Mouse (Mus musculus) WW6 (cell line): ENCODE results near the gene Rbfox3.

Source experiments
- DNase-seq: peaks from one replicate; pipeline ENCODE4 v3.0.0-alpha.2; 2013; ENCODE audit warnings: low read depth, low spot score

The Rbfox3 gene

GRCm38 (mm10) chr11:118481231-118481630 lies 430.2 kb downstream of the Rbfox3 start:
- DNase-seq = no peak

- no peak for DNase-seq
Measured at GRCm38 (mm10) chr11:118479776-118480175, 431.6 kb downstream of the Rbfox3 start.

DNA sequence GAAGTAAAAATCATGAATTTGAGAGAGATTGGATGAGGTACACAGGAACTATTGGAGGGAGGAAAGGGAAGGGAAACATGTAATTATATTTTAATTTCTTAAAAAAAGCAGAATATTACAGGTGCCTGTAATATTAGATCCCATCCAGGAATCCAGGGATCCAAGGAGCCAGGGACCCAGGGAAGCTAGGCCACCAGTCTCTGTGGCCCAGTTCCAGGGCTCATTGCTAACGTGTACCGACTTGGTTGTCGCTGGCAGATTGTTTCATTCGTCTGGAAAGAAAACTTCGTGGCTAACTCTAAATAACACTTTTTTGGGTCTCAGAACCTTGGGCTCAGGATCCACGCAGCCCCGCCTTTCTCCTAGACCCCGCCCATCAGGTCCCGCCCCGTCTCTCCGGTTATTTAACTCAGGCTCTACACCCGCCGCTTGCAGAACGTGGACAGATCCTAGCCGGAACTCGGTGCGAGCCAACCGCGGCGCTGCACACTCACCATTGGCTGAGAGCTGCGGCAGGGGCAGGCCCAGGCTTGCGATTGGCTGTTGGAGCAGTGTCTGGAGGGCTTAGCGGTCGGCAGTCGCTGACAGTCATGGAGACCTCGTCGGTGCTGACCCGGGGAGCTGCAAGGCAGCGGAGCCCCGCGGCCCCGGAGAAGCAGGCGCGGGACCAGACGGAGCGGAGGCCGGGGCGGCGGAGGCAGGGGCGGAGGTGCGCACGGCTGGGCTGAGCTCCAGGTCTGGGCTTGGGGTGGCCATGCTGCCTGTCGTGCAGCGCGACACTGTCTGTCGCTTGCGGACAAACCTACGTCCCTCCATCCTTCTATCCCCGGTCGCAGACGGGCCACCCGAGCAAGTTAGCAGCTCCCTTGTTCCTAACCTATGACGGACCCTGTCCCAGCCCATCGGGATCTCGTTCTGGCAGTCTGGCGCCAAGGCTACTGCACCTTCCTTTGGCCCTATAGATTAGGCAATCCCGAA lies 434.7 kb downstream of the Rbfox3 start, which contains the start of gene Engase:
TSS of gene Engase (plus strand) at position 434 of the 978 bp plus-strand sequence.
- peak; percentile 89 for DNase-seq

- DNase-seq = no peak
Measured at GRCm38 (mm10) chr11:118475496-118476083, 435.8 kb downstream of the Rbfox3 start.

- no peak for DNase-seq
Measured at GRCm38 (mm10) chr11:118473842-118474500, 437.4 kb downstream of the Rbfox3 start.

DNA sequence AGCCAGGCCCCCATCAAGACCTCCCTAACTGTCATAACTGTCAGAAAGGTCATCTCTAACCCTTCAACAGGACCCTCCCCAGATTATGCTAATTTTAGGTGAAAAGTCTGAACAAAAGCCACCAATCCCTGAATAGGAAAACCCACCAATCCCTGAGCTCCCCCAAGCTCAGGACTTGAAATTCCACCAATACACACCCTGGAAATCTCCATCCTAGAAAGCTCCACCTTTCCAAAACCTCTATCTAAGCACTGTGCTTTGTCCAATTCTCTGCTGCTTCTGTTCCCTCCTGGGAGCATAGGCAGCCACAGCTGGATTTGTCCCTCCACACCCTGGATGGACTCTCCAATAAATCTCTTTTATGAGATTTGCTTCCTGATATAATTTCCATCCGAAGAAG lies 438.2 kb downstream of the Rbfox3 start:
- DNase-seq = no peak

DNA sequence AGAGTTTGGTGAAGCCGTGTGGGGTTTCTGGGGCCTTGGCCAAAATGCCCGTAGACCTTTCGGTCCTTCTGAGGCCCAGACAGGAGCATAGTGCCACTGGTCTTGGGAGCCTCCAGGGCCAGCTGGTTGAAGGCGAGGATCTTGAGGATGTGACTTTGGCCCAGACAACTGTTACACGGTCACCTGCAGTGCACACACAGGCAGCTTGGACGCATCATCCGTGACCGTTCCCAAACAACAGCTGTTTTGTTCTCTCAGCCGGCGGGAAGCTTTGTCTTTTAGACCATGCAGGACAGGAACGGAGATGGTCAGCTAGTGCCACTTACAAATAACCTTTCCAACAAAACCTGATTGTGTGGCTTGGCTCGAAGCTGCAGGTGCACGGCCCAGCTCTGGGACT lies 439.7 kb downstream of the Rbfox3 start:
- no peak for DNase-seq

DNA sequence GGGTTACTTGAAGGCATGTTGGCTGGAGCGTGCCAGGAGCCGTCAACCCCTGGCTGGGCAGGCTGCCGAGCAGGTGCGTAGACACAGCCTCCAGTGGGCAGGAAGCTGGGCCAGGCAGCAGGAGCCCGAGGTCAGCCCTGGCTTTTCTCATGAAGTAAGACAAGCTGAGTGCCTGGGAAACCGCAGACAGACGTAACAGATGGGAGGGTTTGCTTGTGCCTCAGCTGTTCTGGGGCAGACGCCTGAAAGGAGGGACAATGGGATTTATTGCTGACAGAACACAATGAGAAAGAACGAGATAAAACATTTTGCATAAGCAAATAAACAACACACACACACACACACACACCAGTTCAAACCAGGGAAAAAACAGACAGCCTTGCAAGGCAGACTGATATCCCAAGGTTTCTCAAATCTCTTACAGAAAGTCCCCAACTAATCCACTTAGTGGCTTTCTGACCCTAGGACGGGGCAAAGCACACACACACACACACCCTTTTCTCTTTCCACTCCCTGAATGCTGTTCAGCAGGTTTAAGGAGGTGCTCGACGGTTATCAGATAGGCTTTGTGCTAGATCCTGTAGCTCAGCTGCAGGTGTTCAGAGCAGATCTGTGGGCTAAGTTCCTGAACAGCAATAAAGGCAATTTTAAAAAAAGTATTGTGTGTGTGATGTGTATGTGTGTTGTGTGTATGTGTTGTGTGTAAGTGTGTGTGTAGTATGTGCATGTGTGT lies 441.0 kb downstream of the Rbfox3 start:
- DNase-seq = no peak

DNA sequence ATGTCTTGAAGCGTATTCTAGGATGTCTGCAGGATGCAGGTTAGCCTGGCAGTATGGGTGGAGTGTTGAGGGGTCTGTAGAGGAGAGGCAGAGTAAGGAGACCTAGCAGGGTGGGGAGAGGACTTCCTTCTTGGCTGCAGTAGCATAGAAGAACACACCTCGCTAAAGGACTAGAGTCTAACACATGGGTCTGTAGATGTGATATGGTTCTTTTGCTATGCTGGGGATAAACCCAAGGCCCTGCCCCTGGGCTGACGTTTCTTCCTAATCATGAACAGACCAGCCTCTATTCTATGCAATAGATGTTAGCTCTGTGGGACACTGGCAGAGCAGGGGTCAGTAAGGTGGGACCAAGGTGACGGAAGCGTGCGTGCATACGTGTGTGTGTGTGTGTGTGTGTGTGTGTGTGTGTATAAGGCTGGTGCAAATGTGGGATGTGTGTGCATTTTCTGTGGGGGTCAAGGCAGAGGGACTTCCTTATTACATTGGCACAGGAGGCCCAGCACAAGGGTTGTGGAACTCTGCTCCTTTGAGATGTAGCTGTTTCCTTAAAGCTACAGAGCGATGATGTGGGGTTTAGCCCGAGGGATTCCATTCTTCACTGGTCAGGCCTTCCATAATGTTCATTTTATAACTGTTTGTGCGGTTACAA lies 441.8 kb downstream of the Rbfox3 start:
- no peak for DNase-seq

- no peak for DNase-seq
Measured at GRCm38 (mm10) chr11:118467441-118468035, 443.9 kb downstream of the Rbfox3 start.

DNA sequence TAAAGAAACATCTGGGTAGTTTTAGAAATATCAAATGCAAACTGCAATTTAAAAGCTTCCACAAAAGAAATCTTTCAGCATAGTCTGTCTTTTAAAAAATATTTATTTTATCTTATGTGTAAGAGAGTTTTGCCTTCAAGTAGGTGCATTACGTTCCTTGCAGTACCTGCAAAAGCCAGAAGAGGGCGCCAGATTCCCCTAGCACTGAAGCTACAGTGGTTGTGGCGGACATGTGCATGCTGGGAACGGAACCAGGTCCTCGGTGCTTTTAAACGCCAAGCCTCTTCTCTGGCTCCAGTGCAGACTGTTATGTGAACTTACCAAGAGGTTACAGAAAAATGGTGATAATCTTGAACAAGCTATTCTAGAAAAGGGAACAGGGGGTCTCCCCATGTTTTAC lies 451.1 kb downstream of the Rbfox3 start:
- DNase-seq = peak; percentile 59

GRCm38 (mm10) chr11:118459536-118459935 lies 451.9 kb downstream of the Rbfox3 start:
- no peak for DNase-seq

DNA sequence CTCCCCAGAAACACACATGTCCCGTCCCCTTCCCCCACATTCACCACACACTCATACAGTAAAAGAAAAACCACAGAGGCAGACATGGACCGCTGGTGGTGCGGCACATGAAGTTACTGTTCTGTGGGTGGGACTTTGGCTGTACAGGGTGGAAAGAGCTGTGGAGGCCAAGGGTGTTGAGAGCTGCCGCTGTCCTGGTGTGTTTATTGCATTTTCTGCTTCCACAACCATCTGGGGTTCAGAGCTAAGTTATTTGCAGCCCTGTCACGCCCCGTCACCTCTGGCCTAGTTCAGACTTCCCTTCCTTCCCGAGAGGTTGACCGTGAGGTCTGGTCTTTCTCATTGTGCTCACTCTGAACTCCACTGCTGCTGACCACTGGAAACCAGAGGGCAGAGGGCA lies 452.3 kb downstream of the Rbfox3 start:
- DNase-seq = no peak

DNA sequence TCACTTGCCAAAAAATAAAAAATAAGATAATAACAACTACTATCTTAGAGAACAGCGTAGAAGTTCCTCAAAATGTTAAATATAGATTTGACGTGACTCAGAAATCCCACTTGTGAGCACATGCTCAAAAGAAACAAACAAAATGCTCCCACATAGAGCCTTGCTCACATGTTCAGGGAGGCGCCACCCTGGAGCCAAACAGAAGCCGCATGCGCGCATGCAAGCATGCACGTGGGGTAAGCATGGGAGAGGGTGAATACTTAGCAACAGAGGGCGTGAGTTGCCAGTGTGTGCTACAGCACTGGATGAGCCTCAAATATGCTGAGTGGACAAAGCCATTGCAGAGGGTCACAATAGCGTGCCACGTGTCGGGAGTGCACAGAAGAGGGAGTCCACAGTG lies 454.5 kb downstream of the Rbfox3 start:
- DNase-seq = no peak

DNA sequence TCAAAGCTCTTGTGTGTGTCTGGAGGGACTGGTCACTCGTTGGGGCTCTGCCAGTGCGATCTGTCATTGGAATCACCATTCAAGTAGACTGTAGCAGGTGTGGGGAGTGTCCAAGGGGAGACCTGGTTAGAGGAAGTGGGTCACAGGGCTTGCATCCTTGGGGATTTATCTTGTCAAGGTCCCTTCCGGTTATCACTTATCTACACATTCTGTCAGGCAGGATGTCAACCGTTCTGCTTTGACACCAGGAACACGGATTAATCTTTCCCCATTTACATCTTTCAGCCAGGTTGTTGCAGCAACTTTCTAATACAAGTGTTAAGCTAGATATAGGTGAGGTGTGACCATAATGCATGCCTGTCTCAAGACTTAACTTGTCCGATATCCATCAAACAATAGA lies 455.6 kb downstream of the Rbfox3 start:
- DNase-seq = no peak

DNA sequence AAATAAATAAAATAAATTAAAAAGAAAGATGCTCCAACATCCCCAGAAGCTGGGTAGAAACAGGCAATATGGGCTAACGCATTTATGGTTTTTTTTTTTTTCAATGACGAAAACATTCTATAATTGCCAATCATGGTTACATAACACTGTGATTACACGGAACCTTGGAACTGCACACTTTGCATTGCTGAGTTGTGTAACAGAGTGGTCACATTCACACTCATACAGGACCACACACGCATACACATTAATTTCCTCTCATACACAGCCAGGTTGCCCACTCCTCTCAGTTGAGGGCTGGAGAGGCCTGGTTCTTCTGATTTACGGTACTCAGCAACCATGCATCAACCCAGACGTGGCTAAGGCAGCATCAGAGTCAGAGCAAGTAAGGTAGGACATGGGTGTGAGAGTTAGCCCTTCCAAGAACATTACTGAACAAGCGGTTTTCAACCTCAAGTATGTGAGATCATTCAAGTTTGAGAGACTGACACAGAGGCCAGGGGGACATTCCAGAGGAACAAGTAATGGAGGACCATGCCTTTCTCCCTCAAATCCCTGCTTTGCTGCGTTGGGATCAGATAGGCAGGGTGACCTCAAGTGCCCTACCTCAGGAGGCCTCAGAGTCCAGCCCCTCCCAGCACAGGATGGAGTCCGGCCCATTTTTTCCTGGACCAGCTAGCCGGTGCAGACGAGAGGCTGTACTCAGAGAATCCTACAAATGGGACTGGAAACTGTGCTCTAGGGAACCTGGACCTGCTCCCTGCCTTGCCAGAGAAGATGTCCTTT lies 457.3 kb downstream of the Rbfox3 start:
- no peak for DNase-seq

DNA sequence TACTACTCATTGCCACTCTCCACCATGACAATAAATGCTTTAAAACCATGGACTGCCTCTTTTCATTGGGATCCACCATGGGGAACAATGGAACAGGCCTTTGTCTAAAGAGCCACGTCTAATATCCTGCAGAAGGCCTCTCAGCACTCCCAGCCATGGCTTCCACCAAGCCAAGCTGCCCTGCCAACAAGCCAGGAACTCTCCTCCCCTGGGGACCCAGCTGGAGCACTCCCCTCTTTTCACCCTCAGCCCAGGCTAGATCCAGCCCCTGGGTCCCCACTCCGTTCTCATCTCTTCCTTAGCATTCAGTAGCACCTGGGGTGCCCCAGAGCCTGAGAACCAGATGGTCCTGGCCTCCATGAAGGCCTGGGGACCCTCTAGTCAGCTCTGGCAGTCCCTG lies 458.4 kb downstream of the Rbfox3 start:
- no peak for DNase-seq

- DNase-seq = no peak
Measured at GRCm38 (mm10) chr11:118451211-118451610, 460.2 kb downstream of the Rbfox3 start.

GRCm38 (mm10) chr11:118448385-118448784 lies 463.0 kb downstream of the Rbfox3 start:
- no peak for DNase-seq

DNA sequence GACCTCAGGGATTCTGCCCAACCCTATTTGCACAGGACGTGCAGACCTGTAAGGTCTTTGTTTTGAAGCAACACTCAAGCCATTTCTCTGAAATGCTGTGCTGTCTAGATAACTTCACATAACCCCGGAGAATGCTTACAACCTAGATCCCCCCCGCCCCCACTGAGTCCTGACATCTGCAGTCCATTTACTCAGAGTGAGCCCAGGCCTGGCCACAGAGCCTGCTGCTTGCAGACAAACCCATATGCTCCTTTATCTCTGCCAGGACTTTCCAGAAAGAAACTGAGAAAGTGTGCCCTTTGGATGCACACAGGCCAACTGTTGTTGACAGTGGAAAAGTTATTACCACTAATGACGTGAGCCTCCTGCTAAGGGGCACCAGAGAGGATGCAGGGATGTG lies 464.1 kb downstream of the Rbfox3 start:
- DNase-seq = no peak
